Mouse (Mus musculus): ENCODE results near the gene Gm4177.
"Not testable (repeated sequence)": the region's sequence is repeated elsewhere in the genome, so short reads cannot be mapped to it uniquely, and the experiment has no call there.

Gene Gm4177

DNA sequence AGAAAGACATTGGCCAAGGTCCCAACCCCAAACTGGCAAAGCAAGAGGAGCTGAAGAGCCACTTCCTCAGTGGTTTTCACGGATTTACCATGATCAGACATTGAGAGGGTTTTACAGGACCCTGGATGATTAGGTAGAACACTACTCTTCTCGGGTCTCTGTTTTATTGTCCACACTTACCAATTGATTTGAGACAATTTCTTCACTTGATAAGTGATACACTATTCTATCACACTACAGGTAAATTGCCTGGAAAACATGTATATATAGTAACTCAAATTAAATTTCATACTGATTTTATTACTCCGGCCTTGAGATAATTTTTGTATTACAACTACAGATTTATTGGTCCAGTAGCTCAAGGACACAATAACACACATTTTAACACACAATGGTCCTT lies at the start of gene Gm4177:
TSS of gene Gm4177 (minus strand) at position 101 of the 400 bp plus-strand sequence.
- not testable (repeated sequence) for DNase-seq (ENCODE audit: low read depth)

DNA sequence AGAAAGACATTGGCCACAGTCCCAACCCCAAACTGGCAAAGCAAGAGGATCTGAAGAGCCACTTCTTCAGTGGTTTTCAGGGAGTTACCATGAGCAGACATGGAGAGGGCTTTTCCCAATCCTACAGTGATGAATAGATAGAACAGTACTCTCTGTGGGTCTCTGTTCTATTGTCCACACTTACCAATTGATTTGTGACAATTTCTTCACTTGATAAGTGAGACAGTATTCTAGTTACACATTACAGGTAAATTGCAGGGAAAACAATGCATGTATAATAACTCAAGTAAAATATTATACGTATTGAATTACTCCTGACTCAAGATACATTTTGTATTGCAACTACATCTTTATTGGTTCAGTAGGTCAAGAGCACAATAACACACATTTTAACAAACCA lies 47.6 kb upstream of the Gm4177 start, which contains the start of gene Gm5725:
TSS of gene Gm5725 (minus strand) at position 101 of the 400 bp plus-strand sequence.
- DNase-seq (ENCODE audit: low read depth), result not testable (repeated sequence)

DNA sequence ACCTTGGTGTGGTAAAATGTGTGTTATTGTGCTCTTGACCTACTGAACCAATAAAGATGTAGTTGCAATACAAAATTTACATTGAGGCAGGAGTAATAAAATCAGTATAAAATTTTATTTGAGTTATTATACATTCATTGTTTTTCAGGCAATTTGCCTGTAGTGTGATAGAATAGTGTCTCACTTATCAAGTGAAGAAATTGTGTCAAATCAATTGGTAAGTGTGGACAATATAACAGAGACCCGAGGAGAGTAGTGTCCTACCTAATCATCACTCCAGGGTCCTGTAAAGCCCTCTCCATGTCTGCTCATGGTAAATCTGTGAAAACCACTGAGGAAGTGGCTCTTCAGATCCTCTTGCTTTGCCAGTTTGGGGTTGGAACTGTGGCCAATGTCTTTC lies 35.5 kb upstream of the Gm4177 start, which contains the start of gene Vmn1r135:
TSS of gene Vmn1r135 (plus strand) at position 301 of the 400 bp plus-strand sequence.
- not testable (repeated sequence) for DNase-seq (ENCODE audit: low read depth)

DNA sequence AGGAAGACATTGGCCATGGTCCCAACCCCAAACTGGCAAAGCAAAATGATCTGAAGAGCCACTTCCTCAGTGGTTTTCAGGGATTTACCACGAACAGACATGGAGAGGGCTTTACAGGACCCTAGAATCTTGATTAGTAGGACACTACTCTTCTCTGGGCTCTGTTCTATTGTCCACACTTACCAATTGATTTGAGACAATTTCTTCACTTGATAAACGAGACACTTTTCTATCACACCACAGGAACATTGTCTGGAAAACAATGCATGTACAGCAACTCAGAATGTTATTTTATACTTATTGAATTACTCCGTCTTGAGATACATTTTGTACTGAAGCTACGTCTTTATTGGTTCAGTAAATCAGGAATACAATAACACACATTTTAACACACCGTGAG lies 35.2 kb downstream of the Gm4177 start, which contains the start of gene Gm4175:
TSS of gene Gm4175 (minus strand) at position 101 of the 400 bp plus-strand sequence.
- not testable (repeated sequence) for DNase-seq (ENCODE audit: low read depth)

Data from NIH3T3 (cell line).